Mouse (Mus musculus) ES-Bruce4 (cell line): Measurements from ENCODE around the gene Gm45837.

Experiments used
- CTCF ChIP-seq: IDR thresholded peaks from one replicate; pipeline ENCODE4 v1.8.1; 2011; ENCODE audit warnings: low read depth, low read length
- EP300 ChIP-seq: IDR thresholded peaks from 2 replicates; pipeline ENCODE4 v1.6.1; 2011; ENCODE audit warnings: low read depth, low read length; ENCODE audit not compliant: insufficient read depth
- POLR2A ChIP-seq: IDR thresholded peaks from one replicate; pipeline ENCODE4 v1.8.1; 2011; ENCODE audit warnings: low read length; ENCODE audit not compliant: insufficient read depth

DNA sequence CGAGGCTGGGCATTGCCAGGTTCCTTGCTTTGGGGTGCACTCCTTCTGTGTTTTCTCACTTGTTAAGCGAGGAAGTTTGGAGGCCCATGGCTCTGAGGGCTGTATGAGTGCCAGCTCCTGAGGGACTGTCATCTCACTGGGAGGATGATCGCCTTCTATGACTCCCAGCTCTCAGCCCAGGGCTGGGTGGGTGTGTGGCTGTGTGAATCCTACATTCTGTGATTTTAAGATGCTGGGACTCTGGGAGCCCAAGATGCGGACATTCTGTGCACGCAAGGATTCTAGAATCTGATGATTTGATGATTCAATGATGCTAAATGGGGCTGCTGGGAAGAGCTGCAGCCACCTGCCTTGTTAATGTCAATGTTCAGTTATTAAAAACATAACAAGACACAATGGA lies 46.6 kb downstream of the Gm45837 start:
- TF ChIP-seq CTCF: no peak
- no peak for TF ChIP-seq EP300
- no peak for TF ChIP-seq POLR2A
